Mouse (Mus musculus) C2C12 (cell line): ENCODE data around the gene Syt1. TPM values are rescaled to one million over a fixed set of nuclear protein-coding genes. Genes with fewer than 3 reads are reported as not detected.
A peak's percentile ranks its signal among the peaks of the same experiment; 100 is the strongest.

Experiments used
- H3K27me3 ChIP-seq: one replicate; pipeline ENCODE4 v1.6.1; 2011; ENCODE audit not compliant: control insufficient read depth, insufficient read depth, insufficient read length
- H3K36me3 ChIP-seq: one replicate; pipeline ENCODE4 v1.6.1; 2011; ENCODE audit not compliant: control insufficient read depth, insufficient read depth
- H3K4me3 ChIP-seq: one replicate; pipeline ENCODE4 v1.5.1; 2011; ENCODE audit warnings: mild to moderate bottlenecking, control low read depth; ENCODE audit not compliant: poor library complexity, insufficient read depth, severe bottlenecking
- H3K79me2 ChIP-seq: one replicate; pipeline ENCODE4 v1.6.1; 2011; ENCODE audit not compliant: control insufficient read depth, insufficient read depth
- H3K79me3 ChIP-seq: one replicate; pipeline ENCODE4 v1.6.1; 2011; ENCODE audit warnings: low read depth, control low read depth
- H3ac ChIP-seq: one replicate; pipeline ENCODE3; 2011; ENCODE audit warnings: low read depth; ENCODE audit not compliant: control insufficient read depth, insufficient read length
- CEBPB ChIP-seq: IDR thresholded peaks from one replicate; pipeline ENCODE4 v1.6.1; 2011; ENCODE audit warnings: low read depth, mild to moderate bottlenecking, control low read depth, moderate library complexity
- CTCF ChIP-seq: IDR thresholded peaks from one replicate; pipeline ENCODE4 v1.5.1; 2011; ENCODE audit not compliant: control insufficient read depth, insufficient read depth, insufficient read length
- FOSL1 ChIP-seq: IDR thresholded peaks from one replicate; pipeline ENCODE4 v1.8.0; 2011; ENCODE audit warnings: mild to moderate bottlenecking, low read length; ENCODE audit not compliant: poor library complexity, insufficient read depth, severe bottlenecking
- MAX ChIP-seq: IDR thresholded peaks from one replicate; pipeline ENCODE4 v1.6.1; 2011; ENCODE audit warnings: mild to moderate bottlenecking, control low read depth
- MYOD1 ChIP-seq: IDR thresholded peaks from one replicate; pipeline ENCODE4 v1.6.1; 2011; ENCODE audit warnings: low read depth; ENCODE audit not compliant: control insufficient read depth, insufficient read length
- MYOG ChIP-seq: IDR thresholded peaks from one replicate; pipeline ENCODE4 v1.6.1; 2011; ENCODE audit not compliant: control insufficient read depth, insufficient read length; ENCODE audit errors: extremely low read depth
- USF1 ChIP-seq: IDR thresholded peaks from one replicate; pipeline ENCODE4 v1.6.1; 2011; ENCODE audit warnings: low read depth, mild to moderate bottlenecking, control low read depth, moderate library complexity
- polyA plus RNA-seq: library from polyadenylated mRNA; unstranded; fragments of >200 nt; fragmentation: generic; extraction: Trizol; gene quantifications from one replicate; pipeline ENCODE4 v1.2.1, GENCODE M21; 2012; ENCODE audit warnings: missing spikeins

Syt1 gene
- polyA plus RNA-seq, 1 experiment: 0.09 TPM

DNA sequence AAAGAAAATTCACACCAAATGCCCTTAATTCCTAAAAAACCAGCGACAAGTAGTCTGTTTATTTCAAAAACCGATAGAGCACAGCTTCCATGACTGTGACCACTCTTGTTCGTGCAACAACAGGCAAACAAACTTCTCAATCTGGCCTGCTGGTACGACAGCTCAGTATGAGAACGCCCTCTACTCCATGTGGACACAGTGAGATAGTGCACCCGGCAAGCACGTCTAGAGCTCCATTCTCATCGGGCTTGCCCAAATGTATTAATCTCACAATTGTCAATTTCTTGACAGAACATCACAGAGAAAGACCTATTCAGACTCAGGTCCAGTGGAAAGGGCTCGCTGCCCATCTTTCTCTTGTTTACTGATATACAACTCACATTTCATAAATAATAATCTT is 469.2 kb downstream of the Syt1 start:
- Histone ChIP-seq H3K27me3 (no peaks in the 10 kb centered on the region), H3K79me3 (no peaks in the 10 kb centered on the region), H3K36me3 (no peaks in the 10 kb centered on the region), H3ac (no peak overlapping the region), H3K79me2 (no peaks in the 10 kb centered on the region), H3K4me3 (no peak overlapping the region)
- TF ChIP-seq MYOG (no peak), MYOD1 (no peak), FOSL1 (no peak), CTCF (no peak), CEBPB (no peak), USF1 (no peak), MAX (no peak)

GRCm38 (mm10) chr10:108538546-108538945 is 472.2 kb downstream of the Syt1 start:
- H3K79me2 ChIP-seq: no peaks in the 10 kb centered on the region
- H3K4me3 ChIP-seq: no peak overlapping the region
- no peaks in the 10 kb centered on the region for H3K79me3 ChIP-seq
- no peaks in the 10 kb centered on the region for H3K36me3 ChIP-seq
- no peaks in the 10 kb centered on the region for H3K27me3 ChIP-seq
- no peak overlapping the region for H3ac ChIP-seq
- TF ChIP-seq CTCF: no peak
- TF ChIP-seq MYOD1: no peak
- TF ChIP-seq CEBPB: no peak
- no peak for TF ChIP-seq MAX
- TF ChIP-seq MYOG: no peak
- TF ChIP-seq USF1: peak; percentile 3
- no peak for TF ChIP-seq FOSL1

DNA sequence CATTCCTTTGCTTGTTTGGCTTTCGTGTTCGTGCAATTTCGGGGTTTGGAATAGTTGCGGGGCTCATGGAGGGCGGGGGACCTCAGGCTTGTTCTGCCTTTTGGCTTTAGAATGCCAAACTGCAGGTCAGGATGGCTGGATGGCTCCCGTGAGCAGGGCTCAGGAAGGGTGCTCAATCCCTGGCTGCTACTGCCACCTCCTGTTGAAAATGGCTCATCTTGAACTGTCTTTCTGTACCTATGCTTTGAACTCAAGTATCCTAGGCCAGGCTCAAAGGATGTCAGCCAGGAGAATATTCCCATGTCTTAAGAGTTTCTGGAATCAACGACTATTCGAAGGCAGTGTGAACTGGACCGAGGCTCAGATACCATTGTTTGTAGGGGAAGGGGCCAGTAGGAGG is 473.1 kb downstream of the Syt1 start:
- TF ChIP-seq MAX (no peak), MYOG (no peak), CTCF (peak; percentile 12)
- H3K79me3 ChIP-seq: no peaks in the 10 kb centered on the region
- no peak overlapping the region for H3ac ChIP-seq
- H3K36me3 ChIP-seq: no peaks in the 10 kb centered on the region
- no peaks in the 10 kb centered on the region for H3K27me3 ChIP-seq
- H3K4me3 ChIP-seq: no peak overlapping the region
- H3K79me2 ChIP-seq: no peaks in the 10 kb centered on the region

GRCm38 (mm10) chr10:108535922-108536321 is 474.9 kb downstream of the Syt1 start:
- TF ChIP-seq MYOG (no peak), CEBPB (no peak), MYOD1 (no peak), MAX (no peak), CTCF (no peak), USF1 (no peak), FOSL1 (no peak)
- H3K79me2 ChIP-seq: no peaks in the 10 kb centered on the region
- no peaks in the 10 kb centered on the region for H3K27me3 ChIP-seq
- no peaks in the 10 kb centered on the region for H3K36me3 ChIP-seq
- H3K4me3 ChIP-seq: no peak overlapping the region
- H3K79me3 ChIP-seq: no peaks in the 10 kb centered on the region
- no peak overlapping the region for H3ac ChIP-seq

GRCm38 (mm10) chr10:108534112-108534511 is 476.7 kb downstream of the Syt1 start:
- TF ChIP-seq MYOD1: no peak
- no peak for TF ChIP-seq MYOG
- TF ChIP-seq FOSL1: no peak
- no peak for TF ChIP-seq CTCF
- no peak for TF ChIP-seq USF1
- no peak for TF ChIP-seq MAX
- TF ChIP-seq CEBPB: no peak
- Histone ChIP-seq H3K79me3 (no peaks in the 10 kb centered on the region), H3K36me3 (no peaks in the 10 kb centered on the region), H3K4me3 (no peak overlapping the region), H3K27me3 (no peaks in the 10 kb centered on the region), H3ac (no peak overlapping the region), H3K79me2 (no peaks in the 10 kb centered on the region)

DNA sequence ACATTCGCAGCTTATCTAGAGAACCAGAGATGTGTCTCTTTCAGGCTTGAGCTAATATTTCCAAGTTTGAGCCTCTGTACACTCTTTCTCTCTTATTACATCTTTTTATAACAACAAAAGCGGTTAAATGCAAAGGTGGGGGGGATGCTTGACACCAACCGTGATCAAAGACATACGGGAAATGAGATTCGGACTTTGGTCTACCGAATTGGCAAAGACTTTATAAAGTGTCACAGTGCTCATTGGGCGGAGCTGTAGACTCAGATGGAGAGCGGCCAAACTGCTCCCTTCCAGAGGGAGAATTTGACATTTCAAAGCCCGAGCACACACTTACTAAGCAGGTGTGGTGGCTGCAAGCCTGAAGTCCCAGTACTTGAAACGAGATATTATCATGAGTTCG is 477.9 kb downstream of the Syt1 start:
- Histone ChIP-seq H3K4me3 (no peak overlapping the region), H3K27me3 (no peaks in the 10 kb centered on the region), H3K36me3 (no peaks in the 10 kb centered on the region), H3ac (no peak overlapping the region), H3K79me3 (no peaks in the 10 kb centered on the region), H3K79me2 (no peaks in the 10 kb centered on the region)
- TF ChIP-seq FOSL1: no peak
- TF ChIP-seq CEBPB: no peak
- no peak for TF ChIP-seq MYOG
- TF ChIP-seq MAX: no peak
- no peak for TF ChIP-seq MYOD1
- no peak for TF ChIP-seq CTCF
- TF ChIP-seq USF1: no peak
